Mouse (Mus musculus): ENCODE measurements at regions not wholly inside any gene's neighbourhood (a gene's known extent, or its start where the extent isn't known, plus 50 kb on each side); places are given as distances from the start of the nearest gene placed in this dataset.
A peak's percentile ranks its signal among the peaks of the same experiment; 100 is the strongest.
"Not testable (repeated sequence)": the region's sequence is repeated elsewhere in the genome, so short reads cannot be mapped to it uniquely, and the experiment has no call there.

DNA sequence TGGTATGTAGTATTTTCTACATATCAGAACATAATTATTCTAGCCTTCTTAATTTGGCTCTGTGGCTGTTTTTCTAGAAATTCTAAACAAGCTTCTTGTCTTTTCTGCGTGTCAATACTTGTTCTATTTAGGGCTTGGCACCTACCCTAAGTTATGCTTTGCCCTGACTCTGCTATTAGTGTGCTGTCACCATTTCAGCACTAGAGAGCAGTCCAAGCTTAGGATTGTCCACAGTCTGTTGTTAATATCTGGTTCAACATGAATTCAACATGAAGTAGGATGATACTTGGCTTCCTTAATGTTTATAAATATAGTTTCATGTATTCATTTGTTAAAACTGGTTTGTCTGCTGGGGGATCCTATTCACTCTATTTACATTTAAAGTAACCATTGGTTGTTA, 61.2 kb downstream of the Maged1 start:
- peak; percentile 20 for DNase-seq (ENCODE audit: low spot score)

DNA sequence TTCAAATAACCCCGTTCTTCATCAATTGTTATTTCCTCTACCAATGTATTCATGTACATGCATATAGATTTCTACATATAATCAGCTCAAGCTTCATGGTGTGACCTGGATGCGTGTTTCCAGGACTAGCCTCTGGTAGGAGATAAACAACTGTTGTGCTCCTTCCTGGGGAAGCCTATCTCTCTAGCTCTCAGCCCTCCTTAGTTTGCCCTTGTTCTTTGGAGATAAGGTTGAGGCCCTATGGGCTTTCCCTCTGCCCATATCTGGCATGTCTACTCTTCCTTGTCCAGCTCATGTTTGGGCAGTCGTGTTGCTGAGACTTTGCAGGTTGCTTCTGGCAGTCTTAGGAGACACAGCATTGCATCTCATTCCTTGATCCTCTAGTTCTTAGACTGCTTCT, 74.3 kb downstream of the Maged1 start:
- not testable (repeated sequence) for DNase-seq (ENCODE audit: low spot score)
